Mouse (Mus musculus): Measurements from ENCODE around the gene Gpr152.
"Not testable (repeated sequence)": the region's sequence is repeated elsewhere in the genome, so short reads cannot be mapped to it uniquely, and the experiment has no call there.

Gene Gpr152

DNA sequence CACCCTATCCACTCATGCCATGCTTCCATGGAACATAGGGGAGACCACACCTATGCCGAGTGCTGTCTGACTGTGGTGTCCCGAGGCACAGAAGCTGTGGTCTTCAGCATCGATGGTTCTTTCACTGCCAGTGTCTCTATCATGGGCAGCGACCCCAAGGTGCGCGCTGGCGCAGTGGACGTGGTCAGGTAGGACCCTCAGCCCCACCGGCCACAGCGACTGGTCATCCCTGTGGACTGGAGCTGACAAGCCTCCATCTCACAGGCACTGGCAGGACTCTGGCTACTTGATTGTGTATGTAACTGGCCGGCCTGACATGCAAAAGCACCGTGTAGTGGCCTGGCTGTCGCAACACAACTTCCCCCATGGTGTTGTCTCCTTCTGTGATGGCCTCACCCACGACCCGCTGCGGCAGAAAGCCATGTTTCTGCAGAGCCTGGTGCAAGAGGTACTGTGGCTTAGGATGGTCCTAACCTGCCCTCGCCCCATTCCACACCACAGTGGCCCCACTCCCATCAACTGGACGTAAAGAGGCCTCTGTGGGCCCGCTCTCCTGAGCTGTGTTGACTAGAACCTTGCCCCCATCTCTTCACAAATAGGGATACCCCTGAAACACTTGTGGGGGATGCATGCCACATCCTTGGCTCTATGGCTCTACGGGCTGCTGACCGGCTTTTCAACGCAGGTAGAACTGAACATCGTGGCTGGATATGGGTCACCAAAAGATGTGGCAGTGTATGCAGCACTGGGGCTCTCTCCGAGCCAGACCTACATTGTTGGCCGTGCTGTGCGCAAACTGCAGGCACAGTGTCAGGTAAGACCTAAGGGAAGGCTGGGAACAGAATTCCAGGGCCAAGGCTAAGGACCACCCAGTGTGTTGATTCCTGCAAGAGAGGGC lies 27.3 kb upstream of the Gpr152 start:
- DNase-seq (ENCODE audit: low spot score): no peak

DNA sequence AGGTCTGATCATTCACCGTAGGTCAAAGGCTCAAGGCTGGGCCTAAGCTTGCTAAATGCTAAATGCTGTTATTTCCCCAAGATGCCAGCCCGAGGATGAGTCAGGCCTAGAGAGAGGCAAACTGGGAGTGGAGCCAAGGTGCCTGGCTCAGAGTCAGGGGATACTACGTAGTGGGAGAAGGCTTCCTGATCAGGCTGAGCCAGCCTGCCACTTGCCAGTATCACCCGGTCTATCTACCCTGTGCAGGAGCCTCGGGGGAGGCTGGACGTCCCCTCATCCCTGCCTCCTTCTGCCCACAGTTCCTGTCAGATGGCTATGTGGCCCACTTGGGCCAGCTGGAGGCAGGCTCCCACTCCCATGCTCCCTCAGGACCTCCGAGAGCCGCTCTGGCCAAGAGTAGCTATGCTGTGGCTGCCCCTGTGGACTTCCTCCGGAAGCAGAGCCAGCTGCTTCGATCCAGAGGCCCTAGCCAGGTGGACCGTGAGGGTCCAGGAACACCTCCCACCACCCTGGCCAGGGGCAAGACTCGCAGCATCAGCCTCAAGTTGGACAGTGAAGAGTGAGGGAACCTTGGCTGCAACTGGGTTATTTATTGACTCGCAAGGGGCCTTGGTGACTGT lies 26.3 kb upstream of the Gpr152 start:
- no peak for DNase-seq (ENCODE audit: low spot score)

DNA sequence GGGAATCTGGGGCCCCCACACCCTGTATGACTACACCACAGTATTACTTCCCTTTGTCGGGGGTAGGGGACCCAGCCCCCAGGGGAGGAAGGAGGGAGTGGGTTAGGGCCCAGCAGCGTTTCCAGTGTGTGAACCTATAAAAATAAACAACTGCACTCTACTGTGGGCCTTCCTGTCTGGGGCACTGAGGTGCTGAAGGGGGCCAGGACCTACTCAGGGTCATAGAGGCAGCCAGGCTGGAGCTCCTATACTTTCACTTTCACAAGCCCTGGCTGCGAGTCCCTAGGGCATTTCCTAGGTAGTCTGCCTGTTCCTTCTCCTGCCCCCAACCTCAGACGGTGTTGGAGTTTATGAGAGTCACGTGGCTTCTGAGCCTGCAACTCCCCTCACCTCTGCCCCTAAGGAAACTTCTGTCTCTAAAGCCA lies 25.8 kb upstream of the Gpr152 start:
- DNase-seq (ENCODE audit: low spot score): peak; percentile 77

DNA sequence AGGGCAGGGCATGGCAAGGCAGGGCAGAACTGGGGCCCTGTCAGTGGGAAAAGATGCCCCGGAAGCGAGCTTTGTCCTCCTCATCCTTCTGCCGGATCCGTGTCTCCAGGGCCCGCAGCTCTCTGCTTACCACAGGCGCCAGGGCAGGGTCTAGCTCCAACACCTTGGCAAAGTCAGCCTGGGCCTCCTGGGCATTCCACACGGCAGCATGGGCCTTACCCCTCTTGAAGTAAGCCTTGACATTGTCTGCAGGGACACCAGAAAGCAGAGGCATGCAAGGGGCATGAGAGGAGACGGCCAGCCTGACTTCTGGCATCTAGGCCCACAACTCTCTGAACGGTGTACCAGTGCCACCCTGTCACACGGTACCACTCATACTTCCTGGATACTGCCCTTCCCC lies 25.0 kb upstream of the Gpr152 start:
- DNase-seq (ENCODE audit: low spot score): no peak

DNA sequence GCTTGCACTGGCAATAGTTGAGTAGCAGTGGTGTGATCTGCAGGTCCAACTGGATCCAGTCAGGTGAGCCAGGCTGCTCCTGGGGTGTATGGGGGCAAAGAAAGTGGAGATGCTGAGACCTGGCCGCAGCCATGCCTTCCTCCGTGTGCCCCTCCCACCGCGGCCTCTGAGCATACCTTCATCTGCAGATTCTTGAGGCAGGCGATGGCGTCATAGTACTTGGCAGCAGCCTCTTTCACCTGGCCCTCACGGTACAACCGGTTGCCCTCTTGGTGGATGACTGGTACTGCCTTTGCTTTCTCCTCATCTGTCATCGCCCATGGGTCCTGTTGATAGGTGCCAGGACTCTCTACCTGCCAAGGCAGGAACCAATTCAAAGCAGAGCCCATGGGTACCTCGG lies 24.4 kb upstream of the Gpr152 start:
- DNase-seq (ENCODE audit: low spot score): no peak

DNA sequence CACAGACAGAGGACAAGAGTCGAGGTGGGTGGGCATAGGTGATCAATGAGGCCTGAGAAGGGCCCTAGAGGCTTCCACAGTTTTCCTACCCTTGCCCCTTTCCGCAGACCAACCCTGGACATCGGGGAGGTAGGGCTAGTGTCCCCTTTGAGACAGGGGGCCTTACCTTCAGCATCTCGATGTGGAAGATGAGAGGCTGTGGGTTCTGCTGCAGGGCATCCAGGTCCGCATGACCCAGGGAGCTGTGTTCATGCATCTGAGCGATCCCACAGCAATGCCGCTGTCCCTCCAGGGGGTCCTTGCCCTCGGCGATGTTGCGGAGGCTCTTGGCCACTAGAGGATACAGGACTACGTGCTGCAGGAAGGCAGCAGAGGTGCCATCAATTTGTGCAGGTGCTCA lies 23.8 kb upstream of the Gpr152 start:
- no peak for DNase-seq (ENCODE audit: low spot score)

DNA sequence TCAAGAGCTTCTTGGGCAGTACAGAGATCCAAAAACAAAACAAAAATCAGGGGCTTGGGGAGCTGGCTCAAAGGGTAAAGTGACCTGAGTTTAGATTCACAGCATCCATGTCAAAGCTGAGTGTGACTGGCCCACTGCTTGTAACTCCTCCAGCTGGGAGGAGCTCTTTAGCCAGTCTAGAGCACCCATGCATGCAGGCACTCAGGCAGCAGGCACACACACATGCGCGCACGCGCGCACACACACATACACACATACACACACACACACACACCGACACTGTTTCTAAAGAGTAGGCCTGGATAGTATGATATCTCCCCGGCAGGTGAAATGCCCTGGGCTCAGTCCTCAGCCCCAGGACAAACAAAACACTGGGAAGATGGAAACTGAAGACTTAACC lies 22.6 kb upstream of the Gpr152 start:
- DNase-seq (ENCODE audit: low spot score): peak; percentile 23

DNA sequence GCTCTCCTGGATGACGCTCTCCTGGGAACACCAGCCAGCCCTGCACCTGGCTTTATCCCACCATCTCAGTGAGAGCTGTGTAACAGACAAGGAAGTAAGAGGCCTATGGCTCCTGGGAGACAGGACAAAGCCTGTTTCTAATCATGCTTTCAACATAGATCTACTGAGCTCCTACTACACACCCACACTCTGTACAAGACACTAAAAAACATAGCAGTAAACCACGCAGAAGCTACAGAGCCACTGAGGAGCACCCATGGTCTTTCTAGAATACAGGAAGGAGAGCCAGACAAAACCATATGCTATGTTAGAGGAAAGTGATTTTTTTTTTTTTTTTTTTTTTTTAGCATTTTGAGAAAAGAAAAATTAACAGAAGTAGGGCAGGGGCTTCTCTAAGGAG lies 21.2 kb upstream of the Gpr152 start:
- DNase-seq (ENCODE audit: low spot score): no peak

DNA sequence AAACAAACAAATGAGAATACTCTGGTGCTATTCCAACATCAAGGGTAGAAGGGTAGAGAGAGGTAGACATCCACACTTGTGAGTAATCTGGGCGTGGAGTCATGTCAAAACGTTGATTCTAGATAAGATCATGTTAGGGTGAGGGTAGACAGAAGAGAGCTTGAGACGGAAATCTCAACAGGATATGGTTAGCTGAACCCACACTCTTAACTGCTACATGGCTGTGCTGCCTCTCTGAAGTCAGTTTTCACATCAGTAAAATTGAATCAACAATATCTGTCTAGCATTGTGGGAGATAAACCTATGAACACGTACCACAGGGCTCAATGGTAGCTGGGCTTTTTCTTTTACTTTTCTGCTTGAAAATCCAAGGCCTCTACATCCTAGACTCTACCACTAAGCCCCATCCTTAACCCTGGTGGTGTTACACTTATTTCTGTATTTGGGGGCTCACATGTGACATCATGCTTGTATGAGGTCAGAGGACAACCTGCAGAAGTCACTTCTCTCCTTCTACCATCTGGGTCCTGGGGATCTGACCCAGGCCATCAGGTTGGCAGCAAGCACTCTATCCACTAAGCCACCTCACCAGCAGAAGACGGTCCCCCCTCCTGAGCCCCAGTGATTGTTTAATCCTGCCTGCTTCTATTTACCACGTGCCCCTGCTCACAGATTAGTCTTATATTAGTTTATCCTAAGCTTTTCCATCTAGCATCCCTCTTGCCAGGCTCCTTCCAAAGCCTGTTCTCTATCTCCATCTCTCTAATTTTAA lies 19.7 kb upstream of the Gpr152 start:
- peak; percentile 89 for DNase-seq (ENCODE audit: low spot score)

DNA sequence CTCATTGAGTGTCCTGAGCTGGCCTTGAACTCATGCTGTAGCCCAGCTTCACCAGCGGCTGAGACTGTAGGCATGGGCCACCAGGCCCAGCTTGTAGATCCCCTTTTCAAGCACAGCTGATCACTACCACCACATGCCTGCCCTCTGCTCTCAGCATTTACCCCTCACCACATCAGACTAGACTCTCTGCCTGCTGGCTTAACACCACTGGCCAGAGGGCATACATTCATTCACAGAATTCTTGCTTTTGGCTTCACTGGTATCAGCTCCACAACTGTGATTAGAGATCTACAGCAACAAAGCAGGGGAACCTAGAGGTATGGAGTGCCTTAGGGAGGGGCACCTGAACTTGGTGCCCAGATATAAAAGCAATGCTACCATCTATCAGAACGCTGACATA lies 19.1 kb upstream of the Gpr152 start:
- DNase-seq (ENCODE audit: low spot score): no peak

DNA sequence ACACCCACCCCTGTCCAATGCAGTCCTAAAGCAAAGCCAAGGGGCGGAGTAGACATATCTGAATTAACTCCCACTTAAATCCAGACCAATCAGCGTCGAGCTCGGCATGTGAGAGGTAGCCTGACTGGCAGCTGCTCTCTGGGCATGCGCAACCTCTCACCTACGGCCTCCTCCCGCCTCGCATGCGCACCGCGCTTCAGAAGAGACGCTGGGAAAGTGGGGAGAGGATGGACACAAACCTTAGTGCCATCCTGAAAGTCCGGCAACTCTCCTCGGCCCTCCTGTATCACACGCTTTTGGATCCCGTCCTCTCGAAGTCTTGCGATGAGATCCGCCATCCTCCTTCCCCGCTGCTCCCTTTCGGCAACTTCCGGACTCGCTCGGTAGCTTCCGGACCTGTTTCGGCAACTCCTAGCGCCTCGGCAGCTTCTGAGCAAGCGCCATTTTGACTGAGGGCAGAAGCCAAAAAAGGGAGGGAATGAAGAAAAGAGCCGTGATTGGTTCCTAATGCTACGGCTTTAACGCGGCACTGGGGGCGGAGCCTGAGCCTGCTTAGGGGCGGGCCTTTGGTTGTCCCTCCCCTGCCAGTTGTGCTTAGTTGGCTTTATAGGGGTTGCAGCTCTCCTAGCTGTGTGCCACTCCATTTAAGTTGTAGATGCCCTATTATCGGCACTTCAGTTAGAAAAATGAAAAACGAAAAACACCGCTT lies 18.3 kb upstream of the Gpr152 start:
- peak; percentile 99 for DNase-seq (ENCODE audit: low spot score)

DNA sequence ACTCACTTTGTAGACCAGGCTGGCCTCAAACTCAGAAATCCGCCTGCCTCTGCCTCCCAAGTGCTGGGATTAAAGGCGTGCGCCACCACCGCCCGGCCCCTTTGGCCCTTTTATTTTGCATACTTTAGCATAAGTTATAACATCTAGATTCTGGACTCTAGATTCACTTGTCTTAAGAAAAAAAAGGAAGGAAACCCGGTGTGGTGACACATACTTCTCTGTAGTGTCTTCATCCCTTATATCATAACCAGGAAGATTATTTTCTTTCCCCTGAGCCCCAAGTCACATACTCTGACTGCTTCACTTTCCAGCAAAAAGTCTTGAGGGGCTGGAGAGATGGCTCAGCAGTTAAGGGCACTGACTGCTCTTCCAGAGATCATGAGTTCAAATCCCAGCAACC lies 17.7 kb upstream of the Gpr152 start:
- not testable (repeated sequence) for DNase-seq (ENCODE audit: low spot score)

DNA sequence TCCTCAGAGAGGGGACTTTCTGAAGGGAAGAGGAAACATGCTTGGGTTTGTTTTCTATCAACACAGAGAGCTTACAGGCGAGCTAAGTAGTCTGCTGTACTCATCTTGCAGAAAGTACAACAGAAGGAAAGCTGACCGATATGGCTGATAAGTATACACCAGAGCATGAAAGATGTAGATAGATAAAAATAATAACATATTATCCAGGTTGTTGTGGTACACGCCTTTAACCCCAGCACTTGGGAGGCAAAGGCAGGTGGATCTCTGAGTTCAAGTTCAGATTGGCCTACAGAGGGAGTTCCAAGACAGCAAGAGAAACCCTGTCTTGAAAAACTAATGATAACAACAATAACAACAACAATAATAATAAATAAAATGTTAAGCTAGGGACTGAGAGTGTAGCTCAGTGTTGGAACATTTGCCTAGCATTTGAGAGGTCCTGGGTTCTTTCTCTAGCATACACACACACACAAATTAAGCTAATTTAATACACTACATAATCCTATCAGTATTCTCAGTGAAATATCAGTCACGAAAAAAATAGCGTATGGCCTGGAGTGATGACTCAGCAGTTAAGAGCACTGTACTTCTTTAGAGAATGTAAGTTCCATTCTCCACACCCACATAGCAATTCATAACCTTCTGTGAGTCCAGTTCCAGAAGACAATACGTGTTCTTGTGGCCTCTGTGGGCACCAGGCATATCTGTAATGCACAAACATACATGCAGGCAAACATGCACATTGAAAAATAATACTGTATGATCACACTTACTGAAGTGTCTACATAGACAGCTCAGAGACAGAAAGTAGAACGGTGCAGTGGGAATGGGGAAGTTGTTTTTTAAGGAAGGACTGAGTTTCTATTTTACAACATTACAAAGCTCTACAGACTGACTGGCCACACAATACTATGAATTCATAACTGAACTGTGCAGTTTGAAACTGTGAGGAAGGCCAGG lies 16.9 kb upstream of the Gpr152 start:
- no peak for DNase-seq (ENCODE audit: low spot score)

DNA sequence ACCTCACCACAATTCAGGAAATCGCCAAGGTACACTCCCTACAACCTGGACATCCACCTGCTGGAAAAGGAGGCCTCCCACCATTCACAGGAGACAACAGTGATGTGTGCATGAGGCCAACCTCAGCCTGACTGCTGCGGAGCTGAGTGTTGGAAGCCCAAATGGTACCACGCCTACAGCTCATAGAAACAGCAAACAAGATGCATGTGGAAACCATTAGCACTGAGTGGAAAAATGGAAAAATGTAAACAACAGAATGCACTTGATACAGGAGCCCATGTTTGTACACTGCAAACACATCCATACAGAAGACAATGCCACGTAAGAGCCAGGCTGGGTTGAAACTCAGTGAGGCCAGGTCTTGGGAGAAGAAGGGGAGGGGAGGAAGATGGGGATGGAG lies 15.2 kb upstream of the Gpr152 start:
- no peak for DNase-seq (ENCODE audit: low spot score)

DNA sequence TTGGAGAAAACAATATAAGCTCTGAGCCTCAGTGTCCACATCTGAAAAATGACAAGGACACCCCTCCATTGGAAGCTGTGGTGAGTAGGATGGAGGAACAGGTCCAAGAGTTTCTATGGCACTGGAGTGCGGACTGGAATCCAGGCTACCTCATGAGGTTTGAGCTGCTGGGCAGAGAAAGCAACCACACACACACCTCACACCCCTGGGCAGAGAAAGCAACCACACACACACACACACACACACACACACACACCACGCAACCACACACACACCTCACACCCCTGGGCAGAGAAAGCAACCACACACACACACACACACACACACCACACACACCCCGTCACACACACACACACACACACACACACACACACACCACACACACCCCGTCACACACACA lies 14.3 kb upstream of the Gpr152 start:
- not testable (repeated sequence) for DNase-seq (ENCODE audit: low spot score)

DNA sequence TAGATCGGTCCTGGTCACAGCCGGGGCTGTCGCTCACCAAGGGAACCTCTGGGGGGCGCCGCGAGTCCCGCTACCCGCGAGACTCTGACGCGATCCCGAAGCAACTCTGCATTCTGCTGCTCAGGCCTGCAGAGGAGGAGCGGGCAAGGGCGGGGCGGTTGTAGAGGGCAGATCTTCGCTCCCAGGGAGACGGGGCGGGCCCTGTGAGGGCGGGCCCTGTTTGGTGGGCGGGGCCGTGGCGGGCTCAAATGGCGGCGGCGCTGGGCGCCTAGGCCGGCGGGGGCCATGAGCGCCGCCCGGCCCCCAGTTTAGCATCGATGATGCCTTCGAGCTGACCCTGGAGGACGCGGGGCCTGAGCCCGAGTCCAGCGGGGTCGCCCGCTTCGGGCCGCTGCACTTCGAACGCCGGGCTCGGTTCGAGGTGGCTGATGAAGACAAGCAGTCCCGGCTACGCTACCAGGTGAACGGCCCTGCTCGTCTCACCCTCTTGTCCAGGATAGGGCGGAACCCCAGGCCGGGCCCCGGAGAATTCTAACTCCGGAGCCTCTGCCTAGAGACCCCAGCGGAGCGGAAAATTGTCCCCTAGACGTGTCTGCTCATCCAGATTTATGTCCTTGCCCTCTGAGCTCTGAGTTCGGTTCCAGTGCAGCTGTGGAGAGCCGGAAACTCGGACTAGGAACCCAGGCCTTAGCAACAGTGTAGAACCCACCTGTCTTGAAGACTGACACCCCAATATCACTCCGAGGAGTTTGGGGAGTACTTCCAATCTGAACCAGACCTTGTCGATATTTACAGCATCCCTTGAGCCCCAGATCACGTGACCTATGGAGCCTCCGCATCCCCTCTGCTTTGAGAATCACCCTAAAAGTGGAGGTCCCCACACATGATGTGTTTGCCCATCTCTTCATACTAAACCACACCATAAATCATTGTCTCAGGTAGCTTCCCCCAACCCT lies 13.6 kb upstream of the Gpr152 start, which contains the start of gene Aip:
Gene Aip, minus strand, starts transcription at position 118 of the 956 bp plus-strand sequence.
- DNase-seq (ENCODE audit: low spot score): peak; percentile 99

DNA sequence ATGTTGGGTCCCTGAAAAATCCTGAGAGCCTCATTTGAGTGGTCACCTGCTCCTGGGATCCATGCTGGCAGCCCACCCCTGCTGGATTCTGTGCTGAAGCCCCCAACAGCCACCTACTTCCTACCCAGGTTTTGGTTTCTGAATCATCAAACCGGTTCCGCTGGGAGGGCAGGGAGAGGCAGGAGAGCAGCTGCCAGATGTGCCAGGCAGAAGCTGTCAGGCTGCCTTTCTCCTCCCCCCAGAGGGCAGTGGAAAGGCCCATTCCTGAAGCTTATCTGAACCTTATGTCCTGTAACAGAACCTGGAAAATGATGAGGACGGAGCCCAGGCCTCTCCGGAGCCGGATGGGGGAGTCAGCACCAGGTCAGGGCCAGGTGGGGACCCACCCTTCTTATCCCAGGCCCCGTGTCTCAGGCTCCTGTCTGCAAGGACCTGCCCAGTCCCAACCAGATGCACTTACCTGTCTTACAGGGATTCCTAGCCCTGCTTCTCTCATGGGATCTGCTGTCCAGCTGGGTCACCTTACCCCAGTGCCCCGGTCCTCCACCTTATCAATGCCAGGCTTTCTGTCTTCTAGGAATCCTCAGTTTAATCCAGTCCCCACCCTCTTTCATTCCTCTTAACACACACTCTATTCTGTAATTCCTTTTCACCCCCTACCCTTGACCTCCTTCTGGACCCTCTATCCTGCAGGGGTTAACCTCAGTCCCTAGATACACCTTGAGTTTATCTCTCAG lies 12.7 kb upstream of the Gpr152 start:
- DNase-seq (ENCODE audit: low spot score): no peak

DNA sequence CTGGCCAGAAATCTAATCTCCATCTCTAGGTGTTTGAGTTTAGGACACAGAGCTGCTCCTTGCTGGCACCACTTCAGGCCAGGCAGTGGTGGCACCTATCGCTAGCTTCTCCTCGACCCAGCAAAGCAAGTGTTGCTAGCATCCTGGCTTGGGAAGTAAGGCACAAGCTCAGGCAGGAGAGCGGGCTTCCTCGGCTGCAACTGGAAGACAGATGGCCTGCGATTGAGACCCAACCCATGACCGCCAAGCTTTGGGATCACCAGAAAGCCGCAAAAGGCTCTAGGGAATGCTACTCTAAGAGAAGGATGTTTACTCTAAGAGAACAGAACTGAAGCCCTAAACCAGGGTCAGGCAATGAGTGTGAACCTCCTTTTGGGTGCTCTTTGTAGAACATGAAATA lies 10.1 kb upstream of the Gpr152 start:
- no peak for DNase-seq (ENCODE audit: low spot score)

DNA sequence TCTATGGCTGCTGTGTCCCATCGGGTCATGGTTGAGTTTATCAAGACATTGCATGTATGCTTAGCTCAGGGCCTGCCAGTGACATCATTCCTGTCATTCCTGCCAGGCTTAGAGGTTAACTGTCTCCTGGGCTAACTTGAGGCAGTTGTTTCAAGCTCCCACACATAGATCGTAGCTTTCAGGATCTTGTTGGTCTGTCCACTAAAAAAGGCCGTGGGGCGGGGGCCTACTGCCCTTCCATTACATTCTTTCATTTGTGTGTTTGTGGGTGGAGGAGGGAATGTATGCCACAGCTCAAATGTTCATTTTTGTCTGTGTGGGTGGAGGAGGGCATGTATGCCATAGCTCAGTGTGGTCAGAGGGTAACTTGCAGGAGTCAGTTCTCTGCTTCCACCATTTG lies 9.5 kb upstream of the Gpr152 start:
- no peak for DNase-seq (ENCODE audit: low spot score)
